Mouse (Mus musculus): ENCODE measurements around the gene Mindy4.
A peak's percentile ranks its signal among the peaks of the same experiment; 100 is the strongest.
"Not testable (repeated sequence)": the region's sequence is repeated elsewhere in the genome, so short reads cannot be mapped to it uniquely, and the experiment has no call there.

Mindy4 gene

DNA sequence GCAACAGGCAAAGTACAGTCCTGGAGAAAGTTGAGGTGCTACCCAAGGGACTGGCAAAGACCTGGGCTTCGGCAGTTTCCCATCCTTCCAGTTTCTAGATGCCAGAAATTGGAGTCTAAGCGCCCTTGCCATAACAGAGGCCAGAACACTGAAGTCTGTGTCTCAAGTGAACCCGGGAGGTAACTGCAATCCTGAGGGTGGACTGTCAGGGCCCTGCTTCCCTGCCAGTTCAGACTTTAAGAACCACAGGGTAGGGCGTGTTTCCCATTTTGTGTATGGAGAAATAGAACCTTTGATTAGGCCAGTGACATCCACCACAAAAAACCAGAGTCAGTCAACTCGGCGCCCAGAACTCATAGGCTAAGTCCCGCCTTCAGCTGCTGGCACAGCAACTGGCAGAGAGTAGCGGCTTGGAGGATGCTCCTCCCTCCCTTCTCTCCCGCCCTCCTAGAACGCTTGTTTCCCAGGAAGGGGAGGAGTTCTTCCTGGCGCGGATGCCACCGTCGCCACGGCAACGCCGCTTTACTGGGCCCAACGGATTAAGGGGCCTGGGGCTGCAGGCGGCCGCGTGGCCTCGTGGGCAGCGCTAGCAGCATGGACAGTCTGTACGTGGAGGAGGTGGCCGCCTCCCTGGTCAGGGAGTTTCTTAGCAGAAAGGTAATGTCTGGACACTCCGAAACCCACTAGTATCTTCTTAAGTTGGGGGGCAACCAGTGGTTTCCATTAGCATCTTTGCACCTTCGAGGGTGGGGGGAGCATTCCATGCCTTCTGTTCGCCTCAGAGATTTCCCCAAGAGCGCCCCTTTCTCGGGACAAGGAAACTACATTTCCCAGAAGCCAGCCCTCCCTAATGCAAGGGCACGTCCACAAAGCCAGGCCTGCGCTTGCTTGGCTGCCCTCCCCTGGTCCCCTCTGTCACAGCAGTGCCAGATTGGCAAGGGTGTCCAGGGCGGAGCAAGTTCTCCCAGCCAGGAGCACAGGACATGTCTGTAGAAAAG lies at the start of gene Mindy4:
Mindy4 (plus strand) TSS at position 471 of the 998 bp plus-strand sequence.
- peak; percentile 99 for DNase-seq

DNA sequence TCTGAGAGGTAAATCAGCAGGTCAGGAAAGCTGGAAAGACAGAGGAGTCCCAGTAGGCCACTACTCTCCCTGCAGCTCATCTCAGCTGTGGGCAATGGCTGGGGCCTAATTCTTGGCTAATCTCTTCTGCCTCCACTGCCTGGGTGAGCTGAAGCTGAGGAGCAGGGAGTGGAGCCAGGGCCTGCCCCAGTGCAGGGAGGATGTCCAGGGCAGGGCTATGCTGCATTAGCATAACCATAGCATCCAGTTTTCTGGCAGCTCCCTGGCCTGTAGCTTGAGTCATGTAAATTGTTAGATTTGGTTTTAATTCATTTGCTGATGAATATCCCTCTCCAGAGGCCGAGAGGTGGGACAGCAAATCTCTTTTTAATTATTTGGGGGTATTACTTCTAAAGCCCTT lies 43.9 kb upstream of the Mindy4 start:
- no peak for DNase-seq

DNA sequence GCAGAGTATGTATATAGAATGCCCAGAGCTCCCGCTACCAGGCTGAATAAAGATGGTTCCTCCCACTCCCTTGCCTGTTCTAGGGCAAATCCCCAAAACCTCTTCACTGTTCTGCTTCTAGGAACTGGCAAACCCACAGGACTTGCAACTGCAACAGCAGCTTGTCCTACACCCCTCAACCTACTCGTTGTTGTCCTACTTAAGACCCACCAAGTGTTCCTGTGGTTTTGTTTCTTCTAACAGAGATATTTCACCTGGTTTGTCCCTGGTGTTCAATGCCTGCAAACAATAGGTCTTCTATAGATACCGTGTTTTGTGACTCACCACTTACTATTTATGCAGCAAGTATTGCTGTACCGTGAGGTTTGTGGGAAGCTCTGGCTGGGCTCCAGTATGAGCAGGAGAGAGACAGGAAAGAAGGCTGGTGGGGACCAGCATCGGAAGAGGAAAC lies 41.8 kb upstream of the Mindy4 start:
- no peak for DNase-seq

DNA sequence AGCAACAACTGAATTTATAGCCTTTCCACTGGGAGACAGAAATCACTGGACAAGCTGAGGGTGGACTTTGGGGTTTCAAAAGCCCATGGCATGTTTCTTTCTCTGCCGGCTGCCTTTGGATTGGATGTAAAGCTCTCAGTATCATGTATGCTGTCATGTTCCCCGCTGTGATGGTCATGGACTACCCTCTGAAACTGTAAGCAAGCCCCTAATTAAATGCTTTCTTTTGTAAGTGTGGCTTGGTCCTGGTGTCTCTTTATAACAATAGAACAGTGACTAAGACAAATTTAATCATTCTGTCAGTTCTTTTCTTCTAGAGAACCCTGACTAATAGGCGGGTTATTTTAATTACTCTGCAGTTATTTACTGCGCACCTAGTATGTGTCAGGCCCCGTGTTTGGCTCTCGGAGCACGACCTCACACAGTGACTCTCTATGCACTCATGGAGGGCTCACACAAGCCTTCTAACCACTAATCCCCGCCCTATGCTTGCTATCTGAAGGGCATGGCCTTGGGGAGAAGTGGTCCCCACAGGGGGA lies 40.1 kb upstream of the Mindy4 start:
- peak; percentile 55 for DNase-seq

DNA sequence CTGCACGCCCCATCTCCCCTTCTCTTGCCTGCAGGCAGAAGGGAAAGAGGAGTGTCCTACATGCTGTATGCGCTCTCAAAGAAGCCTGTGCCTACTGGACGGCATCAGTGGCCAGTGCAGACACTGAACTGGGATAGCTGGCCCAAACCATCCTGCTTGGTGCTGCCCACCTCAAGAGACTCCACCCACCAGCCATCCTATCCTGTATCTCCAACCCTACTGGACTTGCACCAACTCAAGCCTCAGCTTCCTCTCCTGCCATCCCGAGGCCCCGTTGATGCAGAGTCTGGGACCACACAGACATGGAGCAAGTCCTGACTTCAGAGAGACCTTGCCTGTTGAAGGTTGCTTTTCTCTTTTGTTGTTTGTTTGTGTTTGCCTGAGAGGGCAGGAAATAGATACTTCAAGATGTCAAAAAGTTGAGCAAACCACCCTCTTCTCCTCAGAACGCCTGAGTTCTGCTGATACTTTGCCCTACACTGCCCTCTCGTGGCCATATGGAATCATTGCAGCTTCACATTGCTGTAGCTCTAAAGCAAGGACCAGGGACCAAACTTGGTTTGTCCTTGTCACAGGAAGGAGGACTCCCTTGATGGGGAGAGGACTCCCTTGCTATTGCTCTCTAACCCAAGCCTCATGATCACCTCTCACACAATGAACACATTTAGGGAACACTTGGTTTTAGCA lies 36.3 kb upstream of the Mindy4 start:
- peak; percentile 78 for DNase-seq

DNA sequence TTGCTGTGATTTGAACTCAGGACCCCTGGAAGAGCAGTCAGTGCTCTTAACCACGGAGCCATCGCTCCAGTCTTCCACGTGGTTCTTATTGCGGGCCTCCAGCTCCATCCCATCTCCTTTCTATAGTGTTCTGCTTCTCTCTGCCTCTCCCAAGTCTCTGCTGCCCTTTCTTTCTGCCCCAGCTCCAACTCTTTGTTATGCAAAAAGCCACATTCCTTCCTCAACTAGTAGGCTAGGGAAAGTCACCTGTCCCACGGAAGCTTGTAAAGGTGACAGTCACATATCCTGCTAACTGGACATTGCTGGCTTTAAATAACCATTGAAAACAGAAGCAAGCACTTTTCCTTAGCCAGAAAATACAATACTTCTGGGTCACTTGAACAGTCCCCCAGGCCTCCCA lies 33.4 kb upstream of the Mindy4 start:
- no peak for DNase-seq

DNA sequence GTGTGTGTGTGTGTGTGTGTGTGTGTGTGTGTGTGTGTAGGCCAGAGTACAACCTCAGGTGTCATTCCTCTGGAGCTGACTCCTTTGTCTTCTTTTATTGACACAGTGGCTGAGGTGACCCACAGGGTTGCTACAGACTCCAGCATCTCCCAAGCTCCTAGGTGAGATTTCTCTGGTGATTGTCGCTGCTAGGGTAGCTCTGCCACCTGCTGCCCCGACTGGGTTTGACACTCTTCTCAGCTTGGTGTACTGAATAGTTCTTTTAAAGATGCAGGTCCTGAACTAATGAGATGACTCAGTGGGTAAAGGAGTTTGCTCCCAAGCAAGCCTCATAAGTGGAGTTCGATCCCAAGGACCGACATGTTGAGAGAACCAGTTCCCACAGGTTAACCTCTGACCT lies 31.5 kb upstream of the Mindy4 start:
- no peak for DNase-seq

DNA sequence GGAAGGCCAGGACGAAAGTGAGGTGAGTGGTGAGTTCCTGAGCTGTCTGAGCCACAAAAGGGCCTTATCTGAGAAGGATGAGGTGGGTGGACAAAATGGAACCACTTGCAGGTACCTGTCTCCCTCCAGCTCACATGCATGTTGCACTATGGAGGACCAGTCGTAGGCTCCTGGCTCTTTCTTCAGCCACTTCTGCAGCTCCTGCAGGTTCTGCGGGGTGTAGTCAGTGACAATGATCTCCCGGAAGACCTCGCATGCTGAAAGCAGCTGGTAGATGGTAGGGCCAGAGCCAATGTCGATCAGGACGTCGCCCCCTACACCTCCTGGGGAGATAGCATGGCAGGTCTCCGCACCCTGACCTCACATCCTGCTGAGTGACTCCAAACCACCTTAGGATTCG lies 30.0 kb upstream of the Mindy4 start:
- no peak for DNase-seq

DNA sequence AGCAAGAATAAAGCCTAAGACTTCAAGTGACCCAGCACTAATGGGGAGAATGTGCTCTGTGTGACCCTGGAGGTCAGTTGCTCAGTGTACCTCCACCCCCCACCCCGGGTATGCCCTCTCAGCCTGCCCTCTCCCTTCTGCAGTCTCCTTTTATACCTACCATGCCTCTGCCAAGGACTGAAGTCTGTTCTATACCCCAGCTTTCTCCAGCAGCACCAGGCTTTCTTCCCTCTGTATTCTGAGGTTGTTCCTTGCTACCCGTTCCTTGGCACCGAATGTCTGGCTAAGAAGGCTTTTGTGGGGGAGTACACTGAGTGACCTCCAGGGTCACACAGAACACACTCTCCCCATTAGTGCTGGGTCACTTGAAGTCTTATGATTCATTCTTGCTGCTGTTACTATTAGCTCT lies 29.2 kb upstream of the Mindy4 start:
- peak; percentile 11 for DNase-seq

DNA sequence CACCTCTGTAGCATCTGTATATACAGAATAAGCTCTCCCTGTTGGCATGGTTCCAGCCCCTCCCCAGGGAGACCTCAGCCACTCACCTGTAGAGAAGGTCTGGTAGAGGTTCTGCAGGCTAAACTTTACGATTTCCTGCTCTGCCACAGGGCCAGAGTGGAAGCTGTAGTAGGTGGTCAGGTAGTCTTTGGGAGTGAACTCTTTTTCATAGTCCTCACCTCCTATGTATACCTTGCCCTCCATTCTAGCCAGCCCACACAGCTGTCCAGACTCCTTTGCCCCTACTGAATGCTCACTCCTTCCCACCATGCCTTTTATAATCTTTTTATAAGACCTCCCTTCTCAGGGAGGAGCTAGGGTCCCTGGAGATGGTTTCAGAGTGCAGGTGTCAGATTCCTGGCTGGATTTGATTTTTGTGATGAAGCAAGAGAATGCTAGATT lies 28.4 kb upstream of the Mindy4 start, which contains the start of gene Inmt:
Inmt (minus strand) TSS at position 303 of the 441 bp plus-strand sequence.
- DNase-seq = no peak

DNA sequence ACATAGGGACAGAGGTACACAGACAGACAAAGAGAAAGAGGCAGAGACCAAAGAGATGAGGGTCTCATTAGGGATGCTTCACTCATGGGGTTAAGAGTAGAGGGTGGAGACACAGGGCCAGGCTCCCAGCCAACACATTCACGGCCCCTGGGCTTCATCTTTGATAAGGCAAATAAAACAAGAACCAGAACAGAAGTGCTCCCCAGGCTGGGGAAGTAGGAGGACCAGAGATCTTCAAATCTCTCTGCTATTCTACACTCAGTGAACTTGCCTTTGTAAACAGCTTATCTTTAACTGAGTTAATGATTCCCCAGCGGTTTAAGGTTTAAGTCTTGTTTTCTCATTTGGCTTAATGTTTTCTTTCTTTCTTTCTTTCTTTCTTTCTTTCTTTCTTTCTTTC lies 27.7 kb upstream of the Mindy4 start:
- no peak for DNase-seq

DNA sequence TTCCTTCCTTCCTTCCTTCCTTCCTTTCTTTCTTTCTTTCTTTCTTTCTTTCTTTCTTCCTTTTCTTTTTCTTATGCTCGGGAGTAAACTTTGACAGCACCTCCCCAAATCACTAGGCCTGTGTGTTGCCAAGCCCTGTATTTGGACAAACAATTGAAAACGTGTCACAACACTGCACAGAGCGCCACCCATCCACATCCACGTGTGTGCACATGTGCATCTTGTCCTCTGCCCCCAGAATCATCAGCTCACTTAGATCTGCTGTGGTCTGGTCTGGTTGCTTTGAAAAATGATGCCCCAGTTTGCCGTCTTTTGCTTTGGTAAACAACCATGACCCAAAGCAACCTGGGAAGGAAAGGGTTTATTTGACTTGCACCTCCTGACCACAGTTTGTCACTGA lies 27.3 kb upstream of the Mindy4 start:
- no peak for DNase-seq

DNA sequence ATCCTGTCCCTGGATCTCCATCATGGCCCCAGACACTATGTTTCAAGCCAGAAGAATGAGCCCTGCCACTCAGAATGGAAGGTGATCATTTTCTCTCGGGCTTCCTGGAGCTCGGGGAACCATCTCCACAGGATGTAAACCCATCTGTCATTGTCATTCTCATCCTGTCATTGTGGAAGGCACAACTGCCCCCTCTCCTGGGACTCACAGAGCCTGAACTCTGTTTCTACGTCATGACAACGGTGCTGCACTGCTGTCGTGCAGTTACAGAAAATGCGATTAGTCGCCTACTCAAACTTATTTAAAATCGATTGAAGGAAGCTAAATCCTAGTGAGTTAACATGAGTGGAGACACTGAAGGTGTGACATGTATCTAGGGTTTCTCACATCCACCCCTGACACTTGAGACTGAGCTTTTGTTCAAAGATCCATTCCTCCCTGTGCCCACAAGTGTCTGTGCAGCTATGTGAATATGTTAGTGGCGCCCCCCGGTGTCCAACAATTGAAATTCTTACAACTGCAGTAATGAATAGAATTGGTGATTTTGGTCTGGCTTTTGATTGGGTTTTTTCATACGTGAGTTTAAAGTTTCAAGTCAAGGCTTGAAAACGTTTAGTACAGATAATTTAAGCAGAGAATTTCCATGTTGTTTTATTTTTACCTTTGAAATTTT lies 26.0 kb upstream of the Mindy4 start:
- DNase-seq = peak; percentile 47

DNA sequence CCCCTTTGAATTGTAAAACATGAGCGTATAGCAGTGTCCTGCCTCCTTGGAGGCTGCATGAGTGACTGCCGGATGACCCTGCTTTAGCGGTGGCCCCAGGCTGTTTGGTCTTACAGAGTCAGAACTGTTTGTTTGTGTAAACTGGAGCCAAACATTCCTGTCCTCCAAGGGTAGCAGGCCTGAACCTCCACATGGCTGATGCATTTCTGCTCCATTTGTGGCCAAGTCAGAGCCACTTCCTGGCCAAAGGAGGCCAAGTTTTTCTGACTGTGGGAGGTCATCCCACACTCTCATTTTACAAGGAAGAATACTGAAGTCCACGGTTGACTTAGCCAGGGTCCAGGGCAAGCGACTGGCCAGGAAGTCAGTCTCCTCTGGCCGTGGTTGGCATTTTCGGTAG lies 23.6 kb upstream of the Mindy4 start:
- no peak for DNase-seq

DNA sequence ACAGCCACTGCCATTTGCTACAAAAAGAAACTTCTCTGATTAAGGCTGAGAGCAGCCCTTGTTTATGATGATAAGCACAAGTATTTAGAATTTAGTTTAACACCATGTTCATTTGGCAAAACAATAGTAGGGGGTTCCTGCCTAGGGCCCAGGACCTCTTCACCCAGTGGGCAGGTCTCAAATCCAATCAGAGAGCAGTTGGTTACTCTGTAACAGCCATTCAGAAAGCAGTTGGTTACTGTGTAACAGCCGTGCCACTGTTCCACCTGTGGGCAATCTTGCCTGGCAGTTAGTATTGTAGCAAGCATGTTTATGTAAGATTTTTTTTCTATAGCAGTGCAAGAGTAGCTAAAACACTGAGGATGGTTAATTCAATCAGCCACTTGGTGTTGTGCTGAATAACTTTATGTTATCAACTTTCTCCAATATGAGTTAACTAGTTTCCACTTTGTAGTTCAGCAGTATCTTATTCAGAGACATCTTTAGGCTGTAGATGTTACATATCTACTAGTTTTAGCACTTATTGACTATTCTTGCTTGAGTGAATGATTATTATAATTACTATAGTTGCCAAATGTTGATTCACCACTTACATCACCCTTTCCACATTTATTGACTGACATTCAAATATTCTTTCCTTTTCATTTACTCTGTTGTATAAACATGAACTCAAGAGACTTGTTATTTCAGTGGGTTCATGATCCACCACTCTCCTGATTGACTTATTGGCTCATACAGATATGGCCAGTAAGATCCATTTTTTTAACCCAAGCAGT lies 20.3 kb upstream of the Mindy4 start:
- no peak for DNase-seq

DNA sequence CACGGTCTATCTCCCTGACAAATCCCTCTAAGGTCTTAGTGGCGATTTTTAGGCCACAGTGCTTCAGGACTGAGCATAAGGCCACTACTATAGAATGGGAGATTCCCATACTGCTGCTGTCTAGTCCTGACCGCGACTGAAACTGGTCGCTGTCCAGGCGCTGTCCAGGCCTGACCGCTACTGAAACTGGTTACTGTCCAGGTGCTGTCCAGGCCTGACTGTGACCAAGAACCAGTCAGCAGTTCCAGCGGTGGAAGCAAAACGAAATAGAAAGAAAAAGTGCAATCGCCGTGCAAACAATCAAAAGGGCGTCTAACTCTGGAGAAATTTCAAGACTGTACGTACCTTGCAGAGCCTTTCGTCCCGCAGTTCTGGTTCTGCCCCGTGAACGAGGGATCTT lies 15.4 kb upstream of the Mindy4 start:
- not testable (repeated sequence) for DNase-seq

DNA sequence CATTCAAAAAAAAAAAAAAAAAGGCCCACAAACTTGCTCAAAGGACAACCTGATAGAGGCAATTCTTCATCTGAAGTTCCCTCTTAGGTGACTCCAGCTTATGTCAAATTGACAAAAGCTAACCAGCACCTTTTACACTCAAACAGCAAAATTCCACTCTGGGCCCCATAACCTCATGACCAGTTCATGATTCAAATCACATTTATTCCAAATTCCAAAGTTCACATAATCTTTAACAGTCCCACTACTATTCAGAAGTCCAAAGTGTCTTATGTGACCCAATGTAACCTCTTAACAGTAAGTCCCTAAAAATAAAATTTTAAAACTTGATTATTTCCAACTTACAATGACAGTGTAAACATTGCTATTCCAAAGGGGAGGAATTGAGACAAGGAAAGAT lies 13.8 kb upstream of the Mindy4 start:
- DNase-seq = no peak

DNA sequence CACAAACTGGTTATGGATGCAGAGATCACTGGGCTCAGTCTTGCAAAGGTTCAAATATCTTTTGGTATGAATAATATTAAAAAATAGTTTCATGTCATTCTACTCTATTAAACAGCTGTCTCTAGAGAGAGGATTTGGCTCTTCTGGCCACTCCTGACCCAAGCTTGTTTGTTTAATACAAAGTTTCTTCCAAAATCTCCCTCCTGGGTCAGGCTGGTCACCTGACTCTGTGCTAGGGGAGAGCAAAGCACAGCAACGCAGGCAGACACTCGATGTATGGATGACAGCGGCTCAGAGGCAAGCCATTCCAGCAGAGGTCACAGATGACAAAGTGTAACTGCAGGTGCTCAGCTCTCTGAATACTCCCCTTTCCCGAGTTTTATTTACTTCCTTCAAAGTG lies 11.6 kb upstream of the Mindy4 start:
- DNase-seq = no peak

DNA sequence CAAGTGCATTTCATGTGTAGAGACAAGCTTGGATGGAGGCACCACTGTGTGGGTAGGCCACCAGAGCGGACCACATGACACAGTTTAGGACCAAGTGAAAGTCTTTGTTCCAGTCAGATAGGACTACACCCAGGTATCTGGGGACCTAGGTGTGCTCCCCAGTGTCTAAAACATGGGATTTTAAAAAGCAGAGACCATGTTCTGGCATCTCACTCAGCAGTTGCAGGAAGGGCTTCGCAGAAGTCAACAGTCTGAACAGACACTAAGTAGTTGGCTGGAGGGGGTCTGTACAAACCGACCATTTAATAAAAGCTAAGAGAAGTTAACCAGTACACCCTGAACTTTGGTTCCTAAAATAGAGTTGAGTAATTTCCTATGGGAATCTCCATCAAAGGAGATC lies 10.0 kb upstream of the Mindy4 start:
- no peak for DNase-seq

DNA sequence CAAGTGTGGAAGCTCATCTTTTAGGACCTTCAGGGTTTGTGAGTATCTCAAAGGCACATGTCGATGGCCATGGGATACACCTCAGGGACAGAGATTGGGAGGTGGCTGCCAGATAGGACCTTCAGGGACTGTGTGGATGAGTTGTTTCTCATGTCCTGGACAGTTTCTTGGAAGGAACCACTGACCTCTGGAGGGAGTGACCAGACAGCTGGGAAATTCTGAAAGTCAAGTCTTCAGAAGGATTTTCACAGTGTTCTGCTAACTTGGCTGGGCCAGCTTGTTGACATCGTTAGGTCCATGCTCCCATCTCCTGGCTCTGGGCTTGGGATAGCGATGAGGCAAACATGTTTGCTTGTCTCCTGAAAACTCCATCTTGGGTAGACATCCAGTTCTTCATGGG lies 4.1 kb upstream of the Mindy4 start:
- no peak for DNase-seq

DNA sequence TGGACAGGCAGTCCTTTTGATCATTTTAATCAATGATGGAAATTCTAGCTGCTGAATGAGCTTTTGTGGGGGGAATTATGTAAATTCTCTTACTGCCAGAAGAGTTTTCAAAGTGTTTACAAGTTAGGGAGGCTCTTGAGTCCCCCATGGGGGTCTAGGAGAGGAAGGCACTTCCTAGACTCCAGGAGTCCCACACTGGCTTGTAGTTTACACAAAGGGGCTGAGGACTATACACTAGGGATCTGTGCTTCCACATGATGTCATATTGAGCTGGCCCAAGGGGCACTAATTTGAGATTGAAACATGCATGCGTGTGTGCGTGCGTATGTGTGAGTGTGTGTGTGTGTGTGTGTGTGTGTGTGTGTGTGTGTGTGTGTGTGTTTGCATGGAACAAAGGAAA lies 748 bp downstream of the Mindy4 start:
- no peak for DNase-seq

DNA sequence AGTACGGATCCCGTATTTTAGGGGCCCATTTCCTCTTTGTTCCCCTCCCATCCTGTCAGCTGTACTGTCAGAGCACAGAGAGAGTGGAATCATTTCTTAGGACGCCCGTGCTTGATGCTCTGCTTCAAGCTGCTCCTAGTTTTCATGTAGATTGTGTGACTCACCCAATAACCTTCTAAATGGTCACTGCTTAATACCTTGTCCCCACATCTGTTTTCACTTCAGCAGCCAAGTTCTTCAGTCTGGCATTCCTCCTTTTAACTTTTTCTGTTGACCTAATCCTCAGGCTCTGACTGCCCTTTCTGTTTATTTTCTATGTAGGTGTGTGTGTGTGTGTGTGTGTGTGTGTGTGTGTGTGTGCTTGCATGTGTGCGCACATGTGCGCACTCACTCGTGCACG lies 4.6 kb downstream of the Mindy4 start:
- DNase-seq = no peak

All from retina, postnatal 1 day (tissue).